Mouse (Mus musculus): ENCODE results near the gene Zfp72. TPM values are rescaled to one million over a fixed set of nuclear protein-coding genes. Genes with fewer than 3 reads are reported as not detected.

The Zfp72 gene
- 1 to 10 TPM; 1.5 to 2.0 TPM for total RNA-seq (2023)

DNA sequence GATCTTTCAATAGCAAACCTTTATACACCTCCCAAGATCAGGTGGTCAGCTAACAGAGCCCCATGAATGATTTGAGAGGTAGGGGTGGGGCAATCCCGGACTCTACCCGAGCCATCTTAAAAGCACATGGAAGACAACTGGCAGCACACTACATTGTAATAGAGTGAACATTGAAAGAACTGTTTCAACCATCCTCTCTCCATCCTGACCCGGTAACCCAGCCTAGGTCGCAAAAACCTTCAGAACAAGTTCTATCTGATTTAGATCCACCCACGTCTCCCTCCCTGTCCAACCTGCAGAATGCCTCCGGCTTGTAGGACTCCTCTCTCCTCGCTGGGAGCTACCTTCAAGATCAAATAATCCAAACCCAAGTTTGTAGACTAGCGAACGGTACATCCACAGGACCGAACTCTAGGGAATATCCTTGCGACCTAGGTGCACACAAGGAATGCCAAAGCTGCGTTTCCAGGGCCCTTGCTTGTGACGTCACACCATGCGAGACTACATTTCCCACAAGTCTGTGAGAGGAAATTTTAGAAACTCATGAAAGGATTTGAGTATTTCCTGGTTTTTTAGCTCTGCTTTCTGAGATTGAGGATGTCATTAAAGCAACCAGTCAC lies at the start of gene Zfp72:
Gene Zfp72 (minus strand): TSS at position 466 of the 620 bp plus-strand sequence.

DNA sequence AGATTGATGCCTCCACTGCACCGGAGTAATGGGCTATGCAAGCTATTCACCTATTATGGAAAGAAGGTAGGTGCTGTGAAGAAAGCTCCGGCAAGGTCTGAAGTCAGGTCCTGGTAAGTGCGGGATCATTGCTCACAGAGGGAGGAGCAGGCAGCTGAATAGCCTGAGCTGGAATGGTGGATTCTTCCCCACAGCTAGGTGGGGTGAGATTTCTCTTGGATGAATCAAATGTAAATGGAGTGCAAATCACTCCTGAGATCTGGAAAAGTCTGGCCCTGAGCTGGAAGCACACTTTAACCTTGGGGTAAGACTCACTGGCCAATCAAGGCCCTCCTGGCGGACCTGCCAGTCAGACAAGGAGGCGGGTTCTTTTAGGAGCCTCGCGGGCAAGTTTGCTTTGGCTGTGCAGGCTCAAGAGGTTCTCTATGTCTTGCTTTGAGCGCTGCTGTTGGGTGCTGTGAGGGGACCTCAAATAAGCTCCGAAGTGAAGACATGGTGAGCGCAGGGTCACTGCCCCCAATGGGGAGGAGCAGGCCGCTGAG lies 8.7 kb upstream of the Zfp72 start, which contains the start of gene Ftl1-ps1:
Gene Ftl1-ps1 (plus strand): TSS at position 397 of the 542 bp plus-strand sequence.

DNA sequence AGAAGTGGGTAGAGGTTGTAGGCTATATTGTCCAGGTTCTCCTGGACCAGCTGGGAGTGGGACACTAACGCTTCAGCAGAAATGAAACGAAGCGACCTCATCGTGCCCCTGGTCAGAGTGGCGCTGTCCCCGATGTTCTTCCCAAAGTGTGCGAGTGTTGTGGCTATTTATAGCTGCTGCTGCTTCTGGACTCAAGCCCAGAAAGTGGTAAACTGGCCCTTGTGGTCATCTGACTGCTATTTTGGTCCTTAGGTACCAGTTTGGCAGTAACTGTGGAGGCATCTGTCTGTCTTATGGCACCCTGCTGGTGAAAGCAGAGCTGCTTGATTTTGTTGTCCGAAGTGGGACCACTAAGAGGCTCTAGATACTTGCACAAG lies 26.8 kb downstream of the Zfp72 start, which contains the start of gene Lrrc14b:
Gene Lrrc14b (minus strand): TSS at position 147 of the 377 bp plus-strand sequence.

DNA sequence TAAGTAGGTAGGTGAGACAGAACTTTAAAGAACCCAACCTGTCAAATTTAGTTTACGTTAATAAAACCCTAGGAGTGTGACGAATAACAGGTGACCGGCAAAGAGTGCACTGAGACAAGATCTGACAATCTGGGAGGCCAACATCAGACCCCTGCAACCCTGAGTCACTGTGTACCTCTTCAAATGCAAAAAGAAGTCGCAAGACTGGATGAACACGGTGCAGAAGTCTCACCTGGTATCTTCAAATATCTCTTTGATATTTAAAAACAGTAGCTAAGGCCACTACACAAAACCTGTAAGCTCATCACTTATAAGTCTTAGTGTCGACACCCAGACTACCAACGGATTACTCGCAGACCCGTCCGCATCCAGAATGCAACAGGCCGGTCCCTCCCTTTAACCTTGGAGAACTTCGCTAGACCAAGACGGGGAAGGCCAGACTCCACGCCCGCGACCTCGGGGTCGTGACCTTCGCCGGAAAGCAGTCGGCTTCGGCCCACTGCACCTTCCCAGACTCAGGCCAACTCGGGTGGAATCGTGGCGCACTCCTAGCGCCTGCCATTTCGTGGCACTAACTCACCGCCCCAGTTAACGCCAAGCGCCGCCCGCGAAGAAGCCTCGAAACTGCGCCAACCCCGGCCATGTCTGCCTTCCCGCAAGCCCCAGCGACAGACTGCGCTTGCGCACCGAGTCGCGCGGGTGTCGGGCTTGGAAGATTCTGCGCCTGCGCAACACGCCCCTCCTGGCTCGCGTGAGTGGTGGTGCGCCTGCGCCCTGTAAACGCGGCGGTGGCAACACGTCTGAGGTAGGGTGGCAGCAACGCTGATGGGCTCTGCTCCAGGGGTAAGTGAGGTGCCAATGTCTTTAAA lies 40.8 kb downstream of the Zfp72 start, which contains the start of the genes Sdha and Ccdc127:
Gene Sdha (minus strand): TSS at position 715 of the 869 bp plus-strand sequence.
Gene Ccdc127 (plus strand): TSS at position 744 of the 869 bp plus-strand sequence.

Other genes starting within 250 kb of the Zfp72 start
- 10 to 100 TPM; 49.8 to 50.3 TPM for gene Exoc3, start 182.1 kb downstream of the Zfp72 start, total RNA-seq (2023)
- 1 to 10 TPM; 1.5 to 1.7 TPM for gene Ahrr, start 98.5 kb downstream of the Zfp72 start, total RNA-seq (2023)
- 10 to 100 TPM; 77.6 to 77.7 TPM for gene Pdcd6, start 73.3 kb downstream of the Zfp72 start, total RNA-seq (2023)
- gene Sdha, start 40.6 kb downstream of the Zfp72 start, total RNA-seq (2023): 100 to 1,000 TPM; 114 to 129 TPM
- 10 to 100 TPM; 21.1 to 22.3 TPM for gene Ccdc127, start 40.5 kb downstream of the Zfp72 start, total RNA-seq (2023)
- not detected for gene Lrrc14b, start 26.8 kb downstream of the Zfp72 start, total RNA-seq (2023)
- 1,000 to 10,000 TPM; 1,894 to 2,594 TPM for gene Ftl1-ps1, start 8.9 kb upstream of the Zfp72 start, total RNA-seq (2023)
- 1 to 10 TPM; 5.9 to 6.6 TPM for gene Zfp825, start 103.2 kb upstream of the Zfp72 start, total RNA-seq (2023)
- gene Erap1, start 248.7 kb upstream of the Zfp72 start, total RNA-seq (2023): 10 to 100 TPM; 76.5 to 92.4 TPM